ENCODE assay signal across 13 mouse cellular contexts in genomic region chr5:140114512-140115060, GRCm38 (mm10).
DNase-seq lines count a peak whose midpoint lies in the region; ATAC-seq and TF ChIP-seq lines count a peak whose summit lies in the region.
"Had no signal": no experiment of that assay in that cellular context is flagged by ENCODE, and none has a peak within 500 bp of the region (broad histone marks: within the 10 kb centered on the region; RNA-seq: fewer than 3 reads in every experiment).

No protein-coding gene starts in this region.

- 0 out of 2 replicates have a peak, but pooled peaks cover 5% of the 10 kb centered on the region for H3K4me1 ChIP-seq in intestine, postnatal 0 days (replicated peaks; ENCODE audit: control insufficient read depth, insufficient read depth, low read length)
- H3K4me1 ChIP-seq in intestine, embryonic 16.5 days (ENCODE audit: control insufficient read depth, insufficient read depth, low read length) = peaks cover 3% of the 10 kb centered on the region; the same call in 1 of the 2 replicates
- peaks cover 32% of the 10 kb centered on the region for H3K4me1 ChIP-seq in neural tube, embryonic 15.5 days

- no peak overlapping the region for H3K4me3 ChIP-seq in intestine, postnatal 0 days (ENCODE audit: low read depth, low read length)
- H3K4me3 ChIP-seq in intestine, embryonic 16.5 days (ENCODE audit: low read length) = no peak overlapping the region
- no peak overlapping the region for H3K4me3 ChIP-seq in neural tube, embryonic 15.5 days (replicated peaks)
- H3K4me3 ChIP-seq: embryonic facial prominence, embryonic 13.5 days; limb, embryonic 10.5 days; stomach, embryonic 15.5 days had no signal

- DNase-seq in heart, adult 11 months = peak; percentile 91
- no peak for DNase-seq in heart, adult 18-20 months
- peak; percentile 9 for DNase-seq in 3T3-L1 (ENCODE audit: low read depth, low spot score)
- DNase-seq in urinary bladder, postnatal 36 days (ENCODE audit: low spot score in 2 of 2) = no peak
- DNase-seq: B cell, adult 2 months; kidney, adult 18-20 months had no signal

- TF ChIP-seq CTCF in intestine, postnatal 0 days (IDR thresholded peaks at IDR 0.05; ENCODE audit: low read depth) = 0 out of 2 replicates have a peak, but pooled peaks have one; percentile 12

- WGBS in intestine, postnatal 0 days = 90% methylated on average over 3 of the region's 3 CpGs
- WGBS in intestine, embryonic 16.5 days = 91% methylated on average over 3 of the region's 3 CpGs
- 71% methylated on average over 3 of the region's 3 CpGs for WGBS in neural tube, embryonic 15.5 days

- no peaks in the 10 kb centered on the region for H3K36me3 ChIP-seq in intestine, postnatal 0 days (ENCODE audit: control insufficient read depth, insufficient read depth)
- H3K36me3 ChIP-seq in intestine, embryonic 16.5 days (ENCODE audit: control insufficient read depth, insufficient read depth, low read length) = peaks cover 3% of the 10 kb centered on the region; the same call in 1 of the 2 replicates
- H3K36me3 ChIP-seq in neural tube, embryonic 15.5 days = no peaks in the 10 kb centered on the region
- H3K36me3 ChIP-seq: stomach, embryonic 15.5 days had no signal

- no peaks in the 10 kb centered on the region for H3K9me3 ChIP-seq in intestine, postnatal 0 days (ENCODE audit: control insufficient read depth)
- no peaks in the 10 kb centered on the region for H3K9me3 ChIP-seq in intestine, embryonic 16.5 days (ENCODE audit: control insufficient read depth, low read length)
- H3K9me3 ChIP-seq in neural tube, embryonic 15.5 days (replicated peaks) = no peaks in the 10 kb centered on the region
- H3K9me3 ChIP-seq: embryonic facial prominence, embryonic 13.5 days; limb, embryonic 10.5 days; stomach, embryonic 15.5 days had no signal

- H3K27me3 ChIP-seq in intestine, postnatal 0 days (replicated peaks; ENCODE audit: control insufficient read depth, insufficient read depth, low read length) = no peaks in the 10 kb centered on the region
- no peaks in the 10 kb centered on the region for H3K27me3 ChIP-seq in intestine, embryonic 16.5 days (replicated peaks; ENCODE audit: control insufficient read depth, insufficient read depth, low read length)
- H3K27me3 ChIP-seq in neural tube, embryonic 15.5 days (replicated peaks) = no peaks in the 10 kb centered on the region
- H3K27me3 ChIP-seq: embryonic facial prominence, embryonic 13.5 days; stomach, embryonic 15.5 days had no signal

- H3K27ac ChIP-seq in intestine, postnatal 0 days (ENCODE audit: low read depth, low read length) = no peak overlapping the region
- no peak overlapping the region for H3K27ac ChIP-seq in intestine, embryonic 16.5 days (ENCODE audit: low read length)
- peak overlapping the region; percentile 74; the same call in 1 of the 2 replicates for H3K27ac ChIP-seq in neural tube, embryonic 15.5 days (replicated peaks)
- H3K27ac ChIP-seq: limb, embryonic 10.5 days had no signal

- H3K9ac ChIP-seq in intestine, postnatal 0 days (ENCODE audit: low read depth, low read length) = no peak overlapping the region
- no peak overlapping the region for H3K9ac ChIP-seq in intestine, embryonic 16.5 days (ENCODE audit: low read depth, low read length)
- no peak overlapping the region for H3K9ac ChIP-seq in neural tube, embryonic 15.5 days (replicated peaks)
- H3K9ac ChIP-seq: embryonic facial prominence, embryonic 13.5 days; stomach, embryonic 15.5 days had no signal

- ATAC-seq in intestine, postnatal 0 days = no peak
- no peak for ATAC-seq in intestine, embryonic 16.5 days
- no peak for ATAC-seq in neural tube, embryonic 15.5 days (ENCODE audit: low FRiP score)
- no peak for ATAC-seq in activated CD4-positive, CD25-positive, alpha-beta regulatory T cell, adult 4 months

- H3K4me2 ChIP-seq in intestine, postnatal 0 days (replicated peaks; ENCODE audit: low read depth) = no peak overlapping the region
- H3K4me2 ChIP-seq in intestine, embryonic 16.5 days (ENCODE audit: low read depth, low read length) = no peak overlapping the region
- H3K4me2 ChIP-seq in neural tube, embryonic 15.5 days = no peak overlapping the region
- H3K4me2 ChIP-seq: embryonic facial prominence, embryonic 13.5 days; stomach, embryonic 15.5 days had no signal

Comparison
In these comparisons a context has a peak if more than half of its experiments do, and no peak if none do; other contexts are left out.
1. DNase-seq: peak in heart, adult 11 months (single experiment) and 3T3-L1 (single experiment); none in heart, adult 18-20 months (0 of 2) and urinary bladder, postnatal 36 days (0 of 2).